Mouse (Mus musculus): ENCODE data around the gene Tbxas1. TPM values are rescaled to one million over a fixed set of nuclear protein-coding genes. Genes with fewer than 3 reads are reported as not detected.

Tbxas1 gene
- polyA plus RNA-seq, 1 experiment from 2014 or later = 2.0 TPM

GRCm38 (mm10) chr6:39066935-39067578 is 191.9 kb downstream of the Tbxas1 start:
- H3K4me1 ChIP-seq (ENCODE audit: control insufficient read depth, insufficient read depth, low read length) = no peaks in the 10 kb centered on the region
- H3K4me2 ChIP-seq (ENCODE audit: low read depth, low read length) = no peak overlapping the region
- H3K27me3 ChIP-seq (ENCODE audit: control insufficient read depth, insufficient read depth, low read length) = no peaks in the 10 kb centered on the region
- no peak overlapping the region for H3K4me3 ChIP-seq (ENCODE audit: low read depth, low read length)
- H3K9me3 ChIP-seq (ENCODE audit: control insufficient read depth, low read length) = no peaks in the 10 kb centered on the region
- no peaks in the 10 kb centered on the region for H3K36me3 ChIP-seq (ENCODE audit: control insufficient read depth, insufficient read depth, low read length)
- H3K9ac ChIP-seq (replicated peaks; ENCODE audit: low read depth, low read length) = no peak overlapping the region
- peak overlapping the region; percentile 60; the same call in 1 of the 2 replicates for H3K27ac ChIP-seq (ENCODE audit: low read depth, low read length)
- WGBS = 46% methylated on average over 12 of the region's 12 CpGs
- peak; percentile 86 for ATAC-seq (ENCODE audit: low read depth)

DNA sequence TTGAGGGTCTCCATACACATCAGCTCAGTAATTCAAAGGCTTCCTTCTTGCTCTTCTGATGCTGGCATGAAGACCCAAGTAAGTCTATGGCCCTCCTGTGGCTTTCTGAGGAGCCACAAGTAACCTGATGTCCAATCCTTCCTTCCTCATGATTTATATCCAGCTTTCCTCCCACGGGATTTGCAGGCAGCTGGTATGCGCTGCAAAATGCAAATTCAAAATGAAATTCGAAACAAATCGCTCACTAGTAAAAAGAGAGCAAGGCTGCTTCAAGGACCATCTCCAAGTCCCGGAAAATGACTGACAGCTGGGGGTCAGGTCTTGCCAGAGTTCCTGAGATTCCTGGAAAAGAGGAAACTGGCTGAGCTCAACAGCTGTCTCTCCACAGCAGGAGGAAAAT is 197.5 kb downstream of the Tbxas1 start:
- no peak overlapping the region for H3K4me2 ChIP-seq (ENCODE audit: low read depth, low read length)
- H3K9ac ChIP-seq (replicated peaks; ENCODE audit: low read depth, low read length) = no peak overlapping the region
- no peak overlapping the region for H3K4me3 ChIP-seq (ENCODE audit: low read depth, low read length)
- H3K9me3 ChIP-seq (ENCODE audit: control insufficient read depth, low read length) = no peaks in the 10 kb centered on the region
- H3K27ac ChIP-seq (ENCODE audit: low read depth, low read length) = no peak overlapping the region
- 47% methylated on average over 5 of the region's 5 CpGs for WGBS
- no peak for ATAC-seq (ENCODE audit: low read depth)
- H3K27me3 ChIP-seq (ENCODE audit: control insufficient read depth, insufficient read depth, low read length) = no peaks in the 10 kb centered on the region
- H3K36me3 ChIP-seq (ENCODE audit: control insufficient read depth, insufficient read depth, low read length) = no peaks in the 10 kb centered on the region
- H3K4me1 ChIP-seq (ENCODE audit: control insufficient read depth, insufficient read depth, low read length) = no peaks in the 10 kb centered on the region

DNA sequence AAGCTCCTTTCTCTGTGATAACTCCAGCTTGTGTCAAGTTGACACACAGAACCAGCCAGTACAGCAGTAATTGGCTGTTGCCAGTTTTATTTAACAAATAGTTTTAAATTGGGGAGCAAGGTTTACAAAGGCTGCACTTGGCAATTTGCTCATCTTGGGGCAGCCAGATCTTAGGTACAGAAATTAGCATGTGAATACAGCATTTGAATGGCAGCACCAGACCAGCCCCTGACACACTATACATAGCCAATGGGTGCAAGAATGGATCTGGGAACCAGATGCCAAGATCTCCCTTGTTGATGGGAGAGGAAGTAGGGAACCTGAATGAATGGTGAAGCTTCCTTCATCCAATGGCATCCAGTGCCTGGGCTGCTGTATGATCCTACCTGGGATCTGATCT is 199.0 kb downstream of the Tbxas1 start:
- Histone ChIP-seq H3K4me1 (ENCODE audit: control insufficient read depth, insufficient read depth, low read length) (no peaks in the 10 kb centered on the region), H3K9me3 (ENCODE audit: control insufficient read depth, low read length) (no peaks in the 10 kb centered on the region), H3K4me3 (ENCODE audit: low read depth, low read length) (no peak overlapping the region), H3K9ac (replicated peaks; ENCODE audit: low read depth, low read length) (no peak overlapping the region), H3K27me3 (ENCODE audit: control insufficient read depth, insufficient read depth, low read length) (no peaks in the 10 kb centered on the region), H3K4me2 (ENCODE audit: low read depth, low read length) (no peak overlapping the region), H3K27ac (ENCODE audit: low read depth, low read length) (no peak overlapping the region), H3K36me3 (ENCODE audit: control insufficient read depth, insufficient read depth, low read length) (no peaks in the 10 kb centered on the region)
- no peak for ATAC-seq (ENCODE audit: low read depth)

DNA sequence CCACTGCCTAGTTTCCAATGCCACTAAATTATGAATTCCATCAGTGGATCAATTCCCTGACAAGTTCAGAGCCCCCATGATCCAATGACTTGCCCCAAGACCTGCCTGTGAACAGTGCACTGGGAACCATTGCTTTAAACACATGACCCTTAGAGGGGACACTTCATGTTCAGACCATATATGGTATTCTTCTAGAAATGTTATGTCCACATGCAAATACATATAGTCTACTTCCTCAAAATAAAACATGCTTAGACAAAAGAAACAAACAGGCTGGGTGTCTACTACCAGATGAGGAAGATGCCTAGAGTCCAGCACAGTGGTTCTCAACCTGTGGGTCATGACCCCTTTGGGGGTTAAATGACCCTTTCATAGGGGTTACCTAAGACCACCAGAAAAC is 201.3 kb downstream of the Tbxas1 start:
- H3K27ac ChIP-seq (ENCODE audit: low read depth, low read length) = no peak overlapping the region
- no peak overlapping the region for H3K4me2 ChIP-seq (ENCODE audit: low read depth, low read length)
- no peak overlapping the region for H3K4me3 ChIP-seq (ENCODE audit: low read depth, low read length)
- no peaks in the 10 kb centered on the region for H3K27me3 ChIP-seq (ENCODE audit: control insufficient read depth, insufficient read depth, low read length)
- no peak overlapping the region for H3K9ac ChIP-seq (replicated peaks; ENCODE audit: low read depth, low read length)
- ATAC-seq (ENCODE audit: low read depth) = no peak
- H3K9me3 ChIP-seq (ENCODE audit: control insufficient read depth, low read length) = no peaks in the 10 kb centered on the region
- no peaks in the 10 kb centered on the region for H3K36me3 ChIP-seq (ENCODE audit: control insufficient read depth, insufficient read depth, low read length)
- no peaks in the 10 kb centered on the region for H3K4me1 ChIP-seq (ENCODE audit: control insufficient read depth, insufficient read depth, low read length)

DNA sequence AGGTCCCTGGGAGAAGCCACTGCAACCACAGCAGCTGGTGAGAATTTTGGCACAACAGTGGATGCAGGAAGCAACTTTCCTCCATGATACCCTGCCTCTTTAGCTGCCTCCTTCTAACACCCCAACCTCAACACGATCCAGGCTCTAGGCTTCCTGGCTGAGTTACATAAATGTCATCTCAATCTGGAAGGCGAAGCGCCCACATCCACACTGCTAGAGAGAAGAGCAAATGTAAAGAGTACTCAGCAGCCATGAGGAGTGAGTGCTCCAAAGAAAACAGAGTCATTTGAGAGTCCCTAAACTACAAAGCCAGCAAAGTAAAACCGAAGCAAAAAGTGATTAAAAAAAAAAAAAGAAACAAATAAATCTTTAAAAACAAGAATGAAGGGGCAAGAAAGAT is 229.4 kb downstream of the Tbxas1 start:
- Histone ChIP-seq H3K9ac (replicated peaks; ENCODE audit: low read depth, low read length) (no peak overlapping the region), H3K36me3 (ENCODE audit: control insufficient read depth, insufficient read depth, low read length) (no peaks in the 10 kb centered on the region), H3K27ac (ENCODE audit: low read depth, low read length) (no peak overlapping the region), H3K4me1 (ENCODE audit: control insufficient read depth, insufficient read depth, low read length) (no peaks in the 10 kb centered on the region), H3K27me3 (ENCODE audit: control insufficient read depth, insufficient read depth, low read length) (no peaks in the 10 kb centered on the region), H3K4me3 (ENCODE audit: low read depth, low read length) (no peak overlapping the region), H3K4me2 (ENCODE audit: low read depth, low read length) (no peak overlapping the region), H3K9me3 (ENCODE audit: control insufficient read depth, low read length) (no peaks in the 10 kb centered on the region)
- ATAC-seq (ENCODE audit: low read depth) = no peak
- WGBS = 91% methylated on average over 4 of the region's 4 CpGs

- H3K27me3 ChIP-seq (ENCODE audit: control insufficient read depth, insufficient read depth, low read length) = no peaks in the 10 kb centered on the region
- no peak overlapping the region for H3K27ac ChIP-seq (ENCODE audit: low read depth, low read length)
- no peaks in the 10 kb centered on the region for H3K4me1 ChIP-seq (ENCODE audit: control insufficient read depth, insufficient read depth, low read length)
- no peak overlapping the region for H3K4me3 ChIP-seq (ENCODE audit: low read depth, low read length)
- H3K9ac ChIP-seq (replicated peaks; ENCODE audit: low read depth, low read length) = no peak overlapping the region
- H3K9me3 ChIP-seq (ENCODE audit: control insufficient read depth, low read length) = no peaks in the 10 kb centered on the region
- no peaks in the 10 kb centered on the region for H3K36me3 ChIP-seq (ENCODE audit: control insufficient read depth, insufficient read depth, low read length)
- ATAC-seq (ENCODE audit: low read depth) = no peak
- WGBS = 59% methylated on average over 2 of the region's 2 CpGs
- H3K4me2 ChIP-seq (ENCODE audit: low read depth, low read length) = no peak overlapping the region
Measured at GRCm38 (mm10) chr6:39106812-39107211, 231.6 kb downstream of the Tbxas1 start.

GRCm38 (mm10) chr6:39112701-39113100 is 237.5 kb downstream of the Tbxas1 start:
- H3K4me2 ChIP-seq (ENCODE audit: low read depth, low read length) = no peak overlapping the region
- H3K9me3 ChIP-seq (ENCODE audit: control insufficient read depth, low read length) = no peaks in the 10 kb centered on the region
- WGBS = 95% methylated on average over 3 of the region's 3 CpGs
- H3K4me1 ChIP-seq (ENCODE audit: control insufficient read depth, insufficient read depth, low read length) = no peaks in the 10 kb centered on the region
- H3K9ac ChIP-seq (replicated peaks; ENCODE audit: low read depth, low read length) = no peak overlapping the region
- H3K27ac ChIP-seq (ENCODE audit: low read depth, low read length) = no peak overlapping the region
- no peaks in the 10 kb centered on the region for H3K36me3 ChIP-seq (ENCODE audit: control insufficient read depth, insufficient read depth, low read length)
- H3K4me3 ChIP-seq (ENCODE audit: low read depth, low read length) = no peak overlapping the region
- ATAC-seq (ENCODE audit: low read depth) = no peak
- H3K27me3 ChIP-seq (ENCODE audit: control insufficient read depth, insufficient read depth, low read length) = peaks cover 12% of the 10 kb centered on the region

DNA sequence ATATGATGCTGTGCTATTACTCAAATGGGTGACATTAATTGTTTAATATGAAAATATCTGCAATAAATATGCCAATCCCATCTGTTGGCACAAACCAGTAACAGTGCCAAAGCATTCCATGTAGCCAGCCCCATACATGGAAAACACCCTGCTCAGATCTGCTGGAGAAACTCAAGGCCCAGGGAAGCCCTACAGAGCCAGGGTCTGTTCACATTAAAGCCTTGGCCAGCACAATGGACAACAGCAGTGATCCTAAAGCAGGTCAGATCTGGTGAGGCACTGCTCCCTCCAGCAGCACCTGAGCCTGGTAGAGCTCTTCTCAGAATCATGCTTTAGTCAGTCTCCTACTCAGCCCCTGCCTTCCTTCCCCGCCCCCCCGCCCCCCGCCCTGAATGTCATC is 237.9 kb downstream of the Tbxas1 start:
- no peak overlapping the region for H3K9ac ChIP-seq (replicated peaks; ENCODE audit: low read depth, low read length)
- no peaks in the 10 kb centered on the region for H3K9me3 ChIP-seq (ENCODE audit: control insufficient read depth, low read length)
- H3K27ac ChIP-seq (ENCODE audit: low read depth, low read length) = no peak overlapping the region
- no peak for ATAC-seq (ENCODE audit: low read depth)
- no peak overlapping the region for H3K4me2 ChIP-seq (ENCODE audit: low read depth, low read length)
- H3K27me3 ChIP-seq (ENCODE audit: control insufficient read depth, insufficient read depth, low read length) = peaks cover 16% of the 10 kb centered on the region
- H3K4me3 ChIP-seq (ENCODE audit: low read depth, low read length) = no peak overlapping the region
- H3K36me3 ChIP-seq (ENCODE audit: control insufficient read depth, insufficient read depth, low read length) = no peaks in the 10 kb centered on the region
- no peaks in the 10 kb centered on the region for H3K4me1 ChIP-seq (ENCODE audit: control insufficient read depth, insufficient read depth, low read length)
- WGBS = 100% methylated on average over 3 of the region's 3 CpGs

DNA sequence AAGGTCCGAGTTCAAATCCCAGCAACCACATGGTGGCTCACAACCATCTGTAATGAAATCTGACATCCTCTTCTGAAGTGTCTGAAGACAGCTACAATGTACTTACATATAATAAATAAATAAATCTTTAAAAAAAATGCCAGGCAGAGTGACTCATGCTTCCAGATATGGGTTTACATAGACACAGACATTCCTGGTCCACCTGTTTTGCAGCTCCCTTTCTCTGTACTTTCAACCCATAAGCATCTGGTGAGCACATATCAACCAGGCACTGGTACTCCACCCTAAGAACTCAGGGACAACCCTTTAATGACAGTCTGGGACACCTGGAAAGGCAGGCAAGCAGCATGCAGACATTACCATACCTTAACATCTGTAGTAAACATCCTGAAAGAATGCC is 240.2 kb downstream of the Tbxas1 start:
- H3K4me3 ChIP-seq (ENCODE audit: low read depth, low read length) = no peak overlapping the region

More for the DNA sequence above, 240.2 kb downstream of the Tbxas1 start:
- H3K9me3 ChIP-seq (ENCODE audit: control insufficient read depth, low read length) = no peaks in the 10 kb centered on the region
- ATAC-seq (ENCODE audit: low read depth) = no peak
- H3K36me3 ChIP-seq (ENCODE audit: control insufficient read depth, insufficient read depth, low read length) = no peaks in the 10 kb centered on the region
- WGBS = 81% methylated on average over 1 of the region's 1 CpGs
- H3K9ac ChIP-seq (replicated peaks; ENCODE audit: low read depth, low read length) = no peak overlapping the region
- H3K27ac ChIP-seq (ENCODE audit: low read depth, low read length) = no peak overlapping the region
- H3K27me3 ChIP-seq (ENCODE audit: control insufficient read depth, insufficient read depth, low read length) = peaks cover 22% of the 10 kb centered on the region
- H3K4me2 ChIP-seq (ENCODE audit: low read depth, low read length) = no peak overlapping the region
- no peaks in the 10 kb centered on the region for H3K4me1 ChIP-seq (ENCODE audit: control insufficient read depth, insufficient read depth, low read length)

Measured in neural tube, embryonic 14.5 days (tissue).